Mouse (Mus musculus): ENCODE measurements around the gene Wnt4. TPM values are rescaled to one million over a fixed set of nuclear protein-coding genes. Genes with fewer than 3 reads are reported as not detected.
A peak's percentile ranks its signal among the peaks of the same experiment; 100 is the strongest.

The Wnt4 gene
- polyA plus RNA-seq (2015; fragmentation: Nextera tagmentation; extraction: Ambion mirVana), result 10.0 and 13.2 TPM in 2 replicates

GRCm38 (mm10) chr4:137277166-137277513, at the start of gene Wnt4:
Gene Wnt4 (plus strand): TSS chr4:137277489.
- H3K4me3 ChIP-seq, result peak within 1 kb of the TSS; percentile 59
- peak within 1 kb of the TSS; percentile 44 for H3K9ac ChIP-seq
- H3K36me3 ChIP-seq, result no peaks in the 10 kb centered on the region
- no peaks in the 10 kb centered on the region for H3K9me3 ChIP-seq
- peak within 1 kb of the TSS; percentile 82 for H3K27ac ChIP-seq
- H3K27me3 ChIP-seq, result peaks cover 69% of the 10 kb centered on the region
- peak within 1 kb of the TSS; percentile 90 for H3K4me2 ChIP-seq
- H3K4me1 ChIP-seq, result peaks cover 53% of the 10 kb centered on the region
- ATAC-seq (ENCODE audit: insufficient number of reproducible peaks, low FRiP score, low TSS enrichment, low read depth), result peak; percentile 68
- under 1% methylated on average over 42 of the region's 45 CpGs for WGBS

GRCm38 (mm10) chr4:137228566-137229115, 48.6 kb upstream of the Wnt4 start:
- H3K4me3 ChIP-seq, result no peak overlapping the region
- H3K9ac ChIP-seq, result no peak overlapping the region
- peaks cover 16% of the 10 kb centered on the region for H3K4me1 ChIP-seq
- ATAC-seq (ENCODE audit: insufficient number of reproducible peaks, low FRiP score, low TSS enrichment, low read depth), result no peak
- H3K4me2 ChIP-seq, result no peak overlapping the region
- 76% methylated on average over 15 of the region's 15 CpGs for WGBS
- H3K27ac ChIP-seq, result no peak overlapping the region
- H3K27me3 ChIP-seq, result no peaks in the 10 kb centered on the region
- H3K36me3 ChIP-seq, result no peaks in the 10 kb centered on the region
- no peaks in the 10 kb centered on the region for H3K9me3 ChIP-seq

GRCm38 (mm10) chr4:137231494-137232470, 45.5 kb upstream of the Wnt4 start:
- H3K9me3 ChIP-seq, result no peaks in the 10 kb centered on the region
- no peak overlapping the region for H3K9ac ChIP-seq
- no peak overlapping the region for H3K4me2 ChIP-seq
- WGBS, result 61% methylated on average over 16 of the region's 16 CpGs
- peak overlapping the region; percentile 54 for H3K27ac ChIP-seq
- H3K36me3 ChIP-seq, result no peaks in the 10 kb centered on the region
- no peak overlapping the region for H3K4me3 ChIP-seq
- peaks cover 13% of the 10 kb centered on the region for H3K4me1 ChIP-seq
- no peak for ATAC-seq (ENCODE audit: insufficient number of reproducible peaks, low FRiP score, low TSS enrichment, low read depth)
- no peaks in the 10 kb centered on the region for H3K27me3 ChIP-seq

- no peak for ATAC-seq (ENCODE audit: insufficient number of reproducible peaks, low FRiP score, low TSS enrichment, low read depth)
- no peak overlapping the region for H3K27ac ChIP-seq
- no peaks in the 10 kb centered on the region for H3K36me3 ChIP-seq
- no peak overlapping the region for H3K4me2 ChIP-seq
- H3K9ac ChIP-seq, result no peak overlapping the region
- WGBS, result 69% methylated on average over 5 of the region's 5 CpGs
- H3K9me3 ChIP-seq, result no peaks in the 10 kb centered on the region
- no peaks in the 10 kb centered on the region for H3K27me3 ChIP-seq
- no peak overlapping the region for H3K4me3 ChIP-seq
- H3K4me1 ChIP-seq, result peaks cover 13% of the 10 kb centered on the region
Measured at GRCm38 (mm10) chr4:137233632-137234031, 43.7 kb upstream of the Wnt4 start.

GRCm38 (mm10) chr4:137234444-137234843, 42.8 kb upstream of the Wnt4 start:
- Histone ChIP-seq H3K4me2 (no peak overlapping the region), H3K4me1 (peaks cover 13% of the 10 kb centered on the region), H3K4me3 (no peak overlapping the region), H3K9me3 (no peaks in the 10 kb centered on the region), H3K27ac (no peak overlapping the region), H3K9ac (no peak overlapping the region), H3K36me3 (no peaks in the 10 kb centered on the region), H3K27me3 (no peaks in the 10 kb centered on the region)
- no peak for ATAC-seq (ENCODE audit: insufficient number of reproducible peaks, low FRiP score, low TSS enrichment, low read depth)
- whole genome bisulfite sequencing, result 88% methylated on average over 2 of the region's 2 CpGs

GRCm38 (mm10) chr4:137235368-137235767, 41.9 kb upstream of the Wnt4 start:
- no peak overlapping the region for H3K9ac ChIP-seq
- ATAC-seq (ENCODE audit: insufficient number of reproducible peaks, low FRiP score, low TSS enrichment, low read depth), result no peak
- H3K27me3 ChIP-seq, result no peaks in the 10 kb centered on the region
- no peak overlapping the region for H3K4me2 ChIP-seq
- H3K27ac ChIP-seq, result no peak overlapping the region
- 66% methylated on average over 9 of the region's 9 CpGs for WGBS
- H3K36me3 ChIP-seq, result no peaks in the 10 kb centered on the region
- H3K4me1 ChIP-seq, result peaks cover 13% of the 10 kb centered on the region
- no peaks in the 10 kb centered on the region for H3K9me3 ChIP-seq
- no peak overlapping the region for H3K4me3 ChIP-seq

GRCm38 (mm10) chr4:137244883-137245282, 32.4 kb upstream of the Wnt4 start:
- 66% methylated on average over 9 of the region's 9 CpGs for WGBS
- no peak overlapping the region for H3K4me3 ChIP-seq
- H3K36me3 ChIP-seq, result no peaks in the 10 kb centered on the region
- ATAC-seq (ENCODE audit: insufficient number of reproducible peaks, low FRiP score, low TSS enrichment, low read depth), result no peak
- no peak overlapping the region for H3K27ac ChIP-seq
- H3K9me3 ChIP-seq, result no peaks in the 10 kb centered on the region; the same call in 1 of the 2 replicates
- H3K9ac ChIP-seq, result no peak overlapping the region
- H3K4me2 ChIP-seq, result no peak overlapping the region
- H3K4me1 ChIP-seq, result 0 out of 2 replicates have a peak, but pooled peaks cover 7% of the 10 kb centered on the region
- no peaks in the 10 kb centered on the region for H3K27me3 ChIP-seq

- no peaks in the 10 kb centered on the region for H3K36me3 ChIP-seq
- no peak overlapping the region for H3K27ac ChIP-seq
- H3K4me3 ChIP-seq, result no peak overlapping the region
- H3K9ac ChIP-seq, result no peak overlapping the region
- no peaks in the 10 kb centered on the region for H3K9me3 ChIP-seq
- no peaks in the 10 kb centered on the region for H3K27me3 ChIP-seq
- no peak overlapping the region for H3K4me2 ChIP-seq
- H3K4me1 ChIP-seq, result peaks cover 12% of the 10 kb centered on the region; the same call in 1 of the 2 replicates
- no peak for ATAC-seq (ENCODE audit: insufficient number of reproducible peaks, low FRiP score, low TSS enrichment, low read depth)
- 38% methylated on average over 5 of the region's 5 CpGs for WGBS
Measured at GRCm38 (mm10) chr4:137250333-137250732, 27.0 kb upstream of the Wnt4 start.

- H3K4me3 ChIP-seq, result no peak overlapping the region
- peaks cover 15% of the 10 kb centered on the region; the same call in 1 of the 2 replicates for H3K4me1 ChIP-seq
- no peak overlapping the region for H3K9ac ChIP-seq
- WGBS, result 50% methylated on average over 5 of the region's 5 CpGs
- H3K27ac ChIP-seq, result no peak overlapping the region
- ATAC-seq (ENCODE audit: insufficient number of reproducible peaks, low FRiP score, low TSS enrichment, low read depth), result no peak
- H3K4me2 ChIP-seq, result no peak overlapping the region
- H3K36me3 ChIP-seq, result no peaks in the 10 kb centered on the region
- H3K9me3 ChIP-seq, result no peaks in the 10 kb centered on the region
- H3K27me3 ChIP-seq, result no peaks in the 10 kb centered on the region
Measured at GRCm38 (mm10) chr4:137250849-137251248, 26.4 kb upstream of the Wnt4 start.

GRCm38 (mm10) chr4:137253601-137254000, 23.7 kb upstream of the Wnt4 start:
- H3K36me3 ChIP-seq, result no peaks in the 10 kb centered on the region
- no peaks in the 10 kb centered on the region for H3K27me3 ChIP-seq
- H3K4me1 ChIP-seq, result peaks cover 16% of the 10 kb centered on the region; the same call in 1 of the 2 replicates
- WGBS, result 57% methylated on average over 11 of the region's 11 CpGs
- no peak for ATAC-seq (ENCODE audit: insufficient number of reproducible peaks, low FRiP score, low TSS enrichment, low read depth)
- no peak overlapping the region for H3K9ac ChIP-seq
- no peak overlapping the region for H3K4me3 ChIP-seq
- no peaks in the 10 kb centered on the region for H3K9me3 ChIP-seq
- H3K27ac ChIP-seq, result no peak overlapping the region
- H3K4me2 ChIP-seq, result no peak overlapping the region

GRCm38 (mm10) chr4:137254206-137254976, 22.9 kb upstream of the Wnt4 start:
- no peak overlapping the region for H3K9ac ChIP-seq
- no peaks in the 10 kb centered on the region for H3K9me3 ChIP-seq
- 70% methylated on average over 17 of the region's 17 CpGs for WGBS
- no peaks in the 10 kb centered on the region for H3K27me3 ChIP-seq
- ATAC-seq (ENCODE audit: insufficient number of reproducible peaks, low FRiP score, low TSS enrichment, low read depth), result no peak
- no peak overlapping the region for H3K4me3 ChIP-seq
- no peaks in the 10 kb centered on the region for H3K36me3 ChIP-seq
- H3K4me1 ChIP-seq, result peaks cover 16% of the 10 kb centered on the region; the same call in 1 of the 2 replicates
- no peak overlapping the region for H3K27ac ChIP-seq
- no peak overlapping the region for H3K4me2 ChIP-seq

Measured in limb, embryonic 15.5 days (tissue).